Mouse (Mus musculus) embryonic facial prominence, embryonic 14.5 days (tissue): ENCODE results near the gene Ngb. TPM values are rescaled to one million over a fixed set of nuclear protein-coding genes. Genes with fewer than 3 reads are reported as not detected.
A peak's percentile ranks its signal among the peaks of the same experiment; 100 is the strongest.

ENCODE experiments used
- ATAC-seq: fragments of 200-750 bp; cut with Nextera tagmentation; 2 replicates; pipeline ENCODE4 v1.8.0; 2017; ENCODE audit warnings: low read depth, moderate number of reproducible peaks, moderate TSS enrichment
- DNase-seq: peaks from one replicate; pipeline ENCODE4 v3.0.0-alpha.2; 2015; ENCODE audit warnings: low spot score
- H3K27ac ChIP-seq: fragments of 300-500 bp; sonication (generic); replicated peaks from 2 replicates; pipeline ENCODE4 v1.5.1; 2014; ENCODE audit warnings: low read depth, mild to moderate bottlenecking, low read length, moderate library complexity
- H3K27me3 ChIP-seq: fragments of 300-500 bp; sonication (generic); replicated peaks from 2 replicates; pipeline ENCODE4 v1.6.1; 2014; ENCODE audit warnings: low read length; ENCODE audit not compliant: control insufficient read depth, insufficient read depth
- H3K36me3 ChIP-seq: fragments of 300-500 bp; sonication (generic); 2 replicates; pipeline ENCODE4 v1.6.1; 2014; ENCODE audit warnings: low read length, mixed read lengths; ENCODE audit not compliant: control insufficient read depth, insufficient read depth
- H3K4me1 ChIP-seq: fragments of 300-500 bp; sonication (generic); 2 replicates; pipeline ENCODE4 v1.6.1; 2014; ENCODE audit warnings: antibody characterized with exemption, low read length; ENCODE audit not compliant: control insufficient read depth, insufficient read depth
- H3K4me2 ChIP-seq: fragments of 300-500 bp; sonication (generic); 2 replicates; pipeline ENCODE4 v1.6.1; 2014; ENCODE audit warnings: low read depth, mild to moderate bottlenecking, low read length, moderate library complexity, mixed read lengths
- H3K4me3 ChIP-seq: fragments of 300-500 bp; sonication (generic); 2 replicates; pipeline ENCODE4 v1.5.1; 2014; ENCODE audit warnings: low read depth, mild to moderate bottlenecking, low read length
- H3K9ac ChIP-seq: fragments of 300-500 bp; sonication (generic); 2 replicates; pipeline ENCODE4 v1.6.1; 2014; ENCODE audit warnings: low read depth, mild to moderate bottlenecking, low read length, moderate library complexity, mixed read lengths
- H3K9me3 ChIP-seq: fragments of 300-500 bp; sonication (generic); 2 replicates; pipeline ENCODE4 v1.6.1; 2016; ENCODE audit warnings: low read length; ENCODE audit not compliant: control insufficient read depth
- WGBS: fragments of 180-500 bp; shearing (Covaris S2); extraction: QIAGEN DNeasy Blood & Tissue Kit; methylation state at CpG from one replicate; pipeline ENCODE4 v1.1.7; 2014; 5-methylcytosine and 5-hydroxymethylcytosine counted together
- polyA plus RNA-seq: library from polyadenylated mRNA; unstranded; fragments of >200 nt; fragmentation: Nextera tagmentation; extraction: Ambion mirVana; gene quantifications from 2 replicates; pipeline ENCODE4 v1.2.1, GENCODE M21; 2014

Ngb gene
- 0.24 and 0.33 TPM in 2 replicates for polyA plus RNA-seq

DNA sequence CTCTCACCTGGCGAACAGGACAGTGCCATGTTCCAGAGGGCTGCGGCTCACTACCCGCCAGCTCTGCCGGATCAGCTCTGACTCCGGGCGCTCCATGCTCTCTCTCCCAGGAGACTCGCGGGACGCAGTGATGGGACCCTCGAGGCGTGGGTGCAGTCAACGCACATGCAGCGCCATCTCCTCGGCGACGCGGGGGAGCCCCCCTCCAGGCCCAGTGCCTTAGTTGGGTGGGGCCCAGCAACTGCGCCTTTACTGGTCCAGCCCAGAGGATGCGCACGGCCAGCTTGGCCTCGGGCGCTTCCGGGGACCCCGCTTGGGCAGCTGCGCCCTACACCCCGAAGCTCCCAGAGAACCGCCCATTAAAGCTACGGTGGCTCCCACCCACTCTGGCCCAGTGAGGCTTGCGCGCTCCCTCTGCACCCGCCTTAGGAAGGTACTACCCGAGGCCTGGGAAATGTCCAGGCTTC, at the start of gene Ngb:
Gene Ngb (minus strand): TSS at position 375 of the 467 bp plus-strand sequence.
- Histone ChIP-seq H3K4me2 (peak within 1 kb of the TSS; percentile 51), H3K36me3 (no peaks in the 10 kb centered on the region), H3K9ac (no peak within 1 kb of the TSS), H3K27ac (no peak within 1 kb of the TSS), H3K4me1 (no peaks in the 10 kb centered on the region), H3K27me3 (peaks cover 31% of the 10 kb centered on the region), H3K9me3 (no peaks in the 10 kb centered on the region), H3K4me3 (peak within 1 kb of the TSS; percentile 28)
- WGBS, result 2% methylated on average over 23 of the region's 32 CpGs
- no peak for DNase-seq
- peak; percentile 37; the same call in 1 of the 2 replicates for ATAC-seq

DNA sequence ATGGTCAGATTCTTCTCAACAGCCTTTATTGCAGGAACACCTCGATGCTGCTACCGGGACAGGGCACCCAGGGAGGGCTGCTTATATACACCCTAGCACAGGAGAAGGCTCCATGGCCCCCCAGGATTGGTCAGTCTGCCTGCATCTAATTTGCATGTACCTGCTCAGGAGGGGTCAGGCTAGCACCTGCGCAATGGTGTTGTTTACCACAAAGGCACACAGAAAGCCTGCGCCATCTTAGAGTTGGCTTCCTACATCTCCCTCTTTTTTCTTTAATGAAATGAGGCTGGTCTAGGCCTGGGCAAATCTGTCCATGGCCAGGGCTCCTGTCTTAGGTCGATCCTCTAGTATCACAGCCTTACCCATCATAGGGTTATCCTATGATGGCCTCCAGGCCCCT, 47.1 kb upstream of the Ngb start:
- H3K9ac ChIP-seq, result no peak overlapping the region
- H3K4me1 ChIP-seq, result 0 out of 2 replicates have a peak, but pooled peaks cover 4% of the 10 kb centered on the region
- no peaks in the 10 kb centered on the region for H3K27me3 ChIP-seq
- ATAC-seq, result no peak
- no peak for DNase-seq
- H3K4me3 ChIP-seq, result no peak overlapping the region
- H3K9me3 ChIP-seq, result peaks cover 13% of the 10 kb centered on the region
- H3K36me3 ChIP-seq, result 0 out of 2 replicates have a peak, but pooled peaks cover 8% of the 10 kb centered on the region
- no peak overlapping the region for H3K27ac ChIP-seq
- no peak overlapping the region for H3K4me2 ChIP-seq
- WGBS, result 97% methylated on average over 5 of the region's 5 CpGs

DNA sequence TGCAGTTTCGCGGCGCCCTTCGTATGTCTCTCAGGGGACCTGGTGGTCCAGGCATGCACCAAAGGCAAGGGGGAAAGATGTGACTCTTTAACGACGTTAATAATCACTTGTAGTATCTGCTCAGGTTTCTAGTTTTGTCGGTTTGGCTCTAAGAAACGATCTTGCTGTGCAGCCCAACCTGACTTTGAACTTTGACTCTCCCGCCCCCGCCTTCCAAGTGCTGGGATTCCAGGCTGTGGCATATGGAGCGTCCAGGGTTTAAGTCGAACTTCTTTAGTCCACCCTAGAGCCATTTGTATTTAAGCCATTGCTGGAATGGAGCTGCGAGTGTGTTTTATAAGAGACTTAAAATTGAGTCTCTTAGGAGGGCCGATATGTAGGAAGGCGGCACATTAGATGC, 45.8 kb upstream of the Ngb start:
- Histone ChIP-seq H3K27me3 (no peaks in the 10 kb centered on the region), H3K36me3 (0 out of 2 replicates have a peak, but pooled peaks cover 8% of the 10 kb centered on the region), H3K4me3 (peak overlapping the region; percentile 95), H3K4me1 (0 out of 2 replicates have a peak, but pooled peaks cover 4% of the 10 kb centered on the region), H3K27ac (peak overlapping the region; percentile 92), H3K9me3 (peaks cover 13% of the 10 kb centered on the region), H3K9ac (peak overlapping the region; percentile 80), H3K4me2 (peak overlapping the region; percentile 76)
- ATAC-seq, result no peak
- DNase-seq, result no peak
- 23% methylated on average over 15 of the region's 15 CpGs for WGBS

DNA sequence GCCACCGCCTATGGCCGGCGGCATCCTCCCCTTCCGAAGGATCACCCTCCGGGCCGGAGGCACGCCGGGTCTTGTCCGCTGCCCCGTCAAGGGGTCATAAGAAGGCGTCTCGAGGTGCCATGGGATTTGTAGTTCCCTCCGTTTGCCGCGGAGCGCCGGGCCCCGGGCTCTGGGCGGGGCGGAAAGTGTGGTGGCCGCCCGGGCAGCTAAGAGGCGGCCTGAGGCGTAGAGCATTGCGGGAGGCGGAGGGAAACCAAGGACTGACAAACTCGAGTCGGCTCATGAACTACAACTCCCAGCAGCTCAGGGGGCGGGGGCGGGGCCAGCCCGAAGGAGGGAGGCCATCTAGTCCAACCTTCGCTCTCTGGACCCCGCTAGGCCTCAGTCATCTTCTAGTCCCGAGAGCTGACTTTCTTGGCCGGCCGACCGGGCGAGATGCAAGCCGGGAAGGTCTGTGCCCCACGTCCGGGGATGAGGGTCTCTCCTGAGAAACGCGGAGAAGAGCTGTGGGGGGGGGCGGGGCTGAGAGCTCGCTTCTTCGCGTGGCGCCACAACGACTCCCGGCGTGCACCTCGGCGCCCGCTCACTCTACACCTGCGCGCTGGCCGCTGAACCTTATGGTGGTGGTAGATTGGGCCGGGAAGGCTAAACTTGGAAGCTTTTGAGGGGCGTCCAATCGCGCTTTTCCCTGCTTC, 45.2 kb upstream of the Ngb start, which contains the start of gene Pomt2:
Gene Pomt2 (minus strand): TSS at position 574 of the 695 bp plus-strand sequence.
- peaks cover 10% of the 10 kb centered on the region for H3K9me3 ChIP-seq
- peak; percentile 97 for ATAC-seq
- peak within 1 kb of the TSS; percentile 80 for H3K9ac ChIP-seq
- peak within 1 kb of the TSS; percentile 95 for H3K4me3 ChIP-seq
- 0 out of 2 replicates have a peak, but pooled peaks cover 8% of the 10 kb centered on the region for H3K36me3 ChIP-seq
- peak within 1 kb of the TSS; percentile 92 for H3K27ac ChIP-seq
- under 1% methylated on average over 35 of the region's 61 CpGs for WGBS
- H3K4me1 ChIP-seq, result 0 out of 2 replicates have a peak, but pooled peaks cover 4% of the 10 kb centered on the region
- DNase-seq, result peak; percentile 98
- H3K27me3 ChIP-seq, result no peaks in the 10 kb centered on the region
- H3K4me2 ChIP-seq, result peak within 1 kb of the TSS; percentile 76

DNA sequence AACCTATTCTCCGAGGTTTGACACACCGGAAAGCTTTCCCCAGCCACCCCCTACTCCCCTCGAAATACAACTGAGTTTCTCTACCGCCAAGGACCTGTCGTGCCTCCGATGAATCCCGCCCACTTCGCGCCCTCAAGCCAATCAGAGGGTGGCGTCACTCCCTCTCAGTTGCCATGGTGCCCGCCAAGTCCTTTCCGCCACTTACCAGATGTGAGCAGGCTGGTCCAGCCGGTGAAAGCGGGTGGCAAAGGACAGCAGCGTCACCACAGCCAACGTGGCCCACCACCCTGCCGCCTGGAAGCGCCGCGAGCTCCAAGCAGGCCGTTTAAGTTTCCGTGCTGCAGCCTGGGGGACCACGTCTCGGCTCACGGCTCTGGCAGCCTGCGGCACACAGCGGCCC, 44.6 kb upstream of the Ngb start, which contains the start of gene Gstz1:
Gene Gstz1 (plus strand): TSS at position 200 of the 400 bp plus-strand sequence.
- H3K36me3 ChIP-seq, result 0 out of 2 replicates have a peak, but pooled peaks cover 8% of the 10 kb centered on the region
- peak; percentile 96 for DNase-seq
- under 1% methylated on average over 21 of the region's 27 CpGs for WGBS
- peak within 1 kb of the TSS; percentile 92 for H3K27ac ChIP-seq
- peak within 1 kb of the TSS; percentile 95 for H3K4me3 ChIP-seq
- H3K9me3 ChIP-seq, result peaks cover 10% of the 10 kb centered on the region
- peak within 1 kb of the TSS; percentile 80 for H3K9ac ChIP-seq
- peak within 1 kb of the TSS; percentile 76 for H3K4me2 ChIP-seq
- ATAC-seq, result peak; percentile 87
- H3K27me3 ChIP-seq, result no peaks in the 10 kb centered on the region
- H3K4me1 ChIP-seq, result 0 out of 2 replicates have a peak, but pooled peaks cover 4% of the 10 kb centered on the region

DNA sequence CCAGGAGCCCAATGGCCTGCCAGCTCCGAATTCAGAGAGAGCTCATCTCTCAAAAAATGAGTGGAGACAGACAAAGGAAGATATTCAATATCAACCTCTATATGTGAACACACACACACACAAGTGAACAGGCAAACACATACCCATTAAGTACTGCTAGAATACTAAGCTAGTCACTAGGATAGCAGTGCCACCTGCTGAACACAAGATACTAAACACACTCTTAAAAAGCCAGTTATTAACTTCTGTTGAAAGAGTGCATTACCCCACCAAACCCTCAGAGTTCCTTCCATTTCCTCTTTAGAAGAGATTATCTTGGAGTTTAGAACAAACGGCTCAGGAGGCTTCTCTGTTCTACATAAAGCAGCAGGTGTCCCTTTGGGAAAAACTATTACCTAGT, 39.8 kb upstream of the Ngb start:
- WGBS, result 73% methylated on average over 2 of the region's 2 CpGs
- Histone ChIP-seq H3K4me3 (no peak overlapping the region), H3K9ac (no peak overlapping the region), H3K27me3 (no peaks in the 10 kb centered on the region), H3K4me1 (no peaks in the 10 kb centered on the region), H3K4me2 (no peak overlapping the region), H3K36me3 (peaks cover 6% of the 10 kb centered on the region; the same call in 1 of the 2 replicates), H3K9me3 (no peaks in the 10 kb centered on the region), H3K27ac (no peak overlapping the region)
- ATAC-seq (no peak), DNase-seq (no peak)

DNA sequence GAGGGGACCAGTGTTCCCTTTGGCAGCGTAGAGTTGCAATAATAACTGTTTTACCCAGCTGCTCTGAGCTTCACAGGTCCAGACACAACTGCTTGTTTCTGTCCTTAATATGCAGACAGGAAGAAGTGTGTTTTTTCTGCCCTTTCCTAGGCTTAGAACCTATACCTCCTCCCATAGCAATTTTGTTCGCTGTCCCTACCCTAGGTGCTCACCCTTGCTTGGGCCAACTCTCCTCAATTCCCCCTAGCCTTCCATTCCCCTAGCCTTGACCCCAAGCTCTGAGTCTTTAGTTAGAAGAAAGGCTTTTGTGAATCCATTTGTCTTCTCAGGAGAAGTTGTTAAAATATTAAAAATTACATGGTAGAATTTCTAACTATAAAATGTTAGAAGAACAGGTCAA, 36.4 kb upstream of the Ngb start:
- DNase-seq (no peak), ATAC-seq (no peak)
- Histone ChIP-seq H3K36me3 (peaks cover 21% of the 10 kb centered on the region), H3K9ac (no peak overlapping the region), H3K4me2 (no peak overlapping the region), H3K27ac (no peak overlapping the region), H3K9me3 (no peaks in the 10 kb centered on the region), H3K4me1 (no peaks in the 10 kb centered on the region), H3K4me3 (no peak overlapping the region), H3K27me3 (no peaks in the 10 kb centered on the region)
- 77% methylated on average over 1 of the region's 2 CpGs for WGBS

DNA sequence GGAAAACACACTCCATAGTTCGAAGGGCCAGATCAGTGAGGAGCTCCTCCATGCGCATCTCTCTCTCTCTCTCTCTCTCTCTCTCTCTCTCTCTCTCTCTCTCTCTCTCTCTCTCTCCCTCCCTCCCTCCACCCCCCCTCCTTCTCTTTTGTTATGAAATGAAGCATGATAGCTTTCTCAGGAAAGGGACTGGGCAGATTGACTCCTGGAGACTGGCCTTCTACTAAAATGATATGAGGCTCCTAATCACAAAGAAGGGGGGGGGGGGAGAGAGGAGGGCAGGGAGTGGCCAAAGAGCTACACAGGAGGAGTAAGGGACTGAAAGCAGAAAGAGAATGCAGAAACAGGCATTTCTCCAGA, 36.0 kb upstream of the Ngb start:
- no peak overlapping the region for H3K9ac ChIP-seq
- no peak overlapping the region for H3K4me2 ChIP-seq
- H3K9me3 ChIP-seq, result no peaks in the 10 kb centered on the region
- no peaks in the 10 kb centered on the region for H3K27me3 ChIP-seq
- H3K4me1 ChIP-seq, result no peaks in the 10 kb centered on the region
- no peak overlapping the region for H3K27ac ChIP-seq
- DNase-seq, result no peak
- ATAC-seq, result no peak
- H3K36me3 ChIP-seq, result peaks cover 21% of the 10 kb centered on the region
- 88% methylated on average over 2 of the region's 2 CpGs for WGBS
- H3K4me3 ChIP-seq, result no peak overlapping the region
